Mouse (Mus musculus) monocyte, adult 2 months (primary cell): ENCODE measurements around the gene Ahnak.
"Not testable (repeated sequence)": the region's sequence is repeated elsewhere in the genome, so short reads cannot be mapped to it uniquely, and the experiment has no call there.

Source experiments
- DNase-seq, 2 experiments: peaks; one replicate each; pipeline ENCODE4 v3.0.0; 2022; ENCODE audit warnings: low spot score in 2 of 2, low read depth in 1 of 2

Gene Ahnak

DNA sequence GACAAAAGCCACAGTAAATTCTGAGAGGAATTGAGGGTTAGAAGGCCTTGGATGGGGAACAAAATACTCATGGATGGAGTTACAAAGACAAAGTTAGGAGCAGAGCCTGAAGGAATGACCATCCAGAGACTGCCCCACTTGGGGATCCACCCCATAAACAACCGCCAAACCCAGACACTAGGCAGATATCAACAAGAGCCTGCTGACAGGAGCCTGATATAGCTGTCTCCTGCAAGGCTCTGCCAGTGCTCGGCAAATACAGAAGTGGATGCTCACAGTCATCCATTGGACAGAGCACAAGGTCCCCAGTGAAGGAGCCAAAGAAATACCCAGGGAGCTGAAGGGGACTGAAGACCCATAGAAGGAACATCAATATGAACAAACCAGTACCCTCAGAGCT, 94.8 kb downstream of the Ahnak start:
- not testable (repeated sequence) for DNase-seq

DNA sequence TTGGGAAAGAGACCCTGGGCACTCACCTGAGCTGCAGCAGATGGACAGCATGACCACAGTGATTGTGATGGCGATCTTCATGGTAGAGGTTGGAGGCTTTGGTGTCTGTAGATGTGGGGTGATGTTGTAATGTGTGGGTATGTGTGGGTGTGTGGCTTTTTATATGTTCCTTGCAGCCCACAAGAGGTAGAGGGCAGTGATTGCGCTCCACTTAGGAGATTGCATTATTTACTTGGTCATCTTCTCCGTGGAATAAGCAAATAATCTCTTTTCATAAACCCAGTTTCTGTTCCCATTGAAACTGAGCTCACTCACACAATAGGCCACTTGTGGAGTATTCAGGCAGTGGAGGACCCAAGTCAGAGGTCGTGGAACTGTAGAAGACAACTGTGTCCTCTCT, 98.7 kb downstream of the Ahnak start, which contains the start of gene Scgb1a1:
Gene Scgb1a1, minus strand, starts transcription at position 138 of the 400 bp plus-strand sequence.
- DNase-seq, result no peak

DNA sequence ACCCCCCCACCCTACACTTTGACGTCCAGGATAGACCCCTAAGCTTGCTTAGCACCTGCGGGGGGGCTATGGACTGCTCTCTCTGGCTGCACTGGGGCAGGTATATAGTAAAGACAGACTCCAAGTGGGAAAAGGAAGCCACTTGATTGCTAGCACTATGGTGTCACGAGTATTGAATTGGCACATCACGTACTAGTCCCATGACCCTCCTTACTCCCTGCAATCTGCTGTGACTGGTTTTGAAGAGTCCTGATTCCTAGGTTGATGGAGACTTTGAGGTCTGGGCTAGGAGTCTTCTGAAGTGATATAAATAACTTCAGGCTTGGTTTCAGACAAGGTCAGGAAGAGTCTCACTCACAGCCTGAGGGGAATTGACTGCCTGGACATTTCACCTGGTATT, 101.1 kb downstream of the Ahnak start:
- DNase-seq, result no peak

DNA sequence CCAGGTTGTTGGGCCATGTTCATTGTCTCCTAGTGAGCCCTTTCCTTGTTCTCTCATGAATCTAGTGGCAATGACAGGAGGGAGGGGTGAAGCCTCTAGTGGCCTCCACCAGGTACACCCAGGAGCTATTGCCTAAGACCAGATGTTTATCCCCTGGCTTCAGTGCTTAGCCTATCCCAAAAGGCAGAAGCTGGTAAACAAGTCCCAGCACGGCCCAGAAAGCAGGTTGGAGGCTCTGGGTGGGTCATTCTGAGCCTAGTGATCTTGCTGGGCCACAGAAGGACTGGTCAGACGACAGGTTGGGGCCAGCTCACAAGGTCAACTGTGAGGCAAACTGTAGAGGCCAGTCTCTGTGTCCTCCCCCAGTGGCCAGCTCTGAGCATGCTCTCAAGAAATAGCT, 101.6 kb downstream of the Ahnak start:
- no peak for DNase-seq

DNA sequence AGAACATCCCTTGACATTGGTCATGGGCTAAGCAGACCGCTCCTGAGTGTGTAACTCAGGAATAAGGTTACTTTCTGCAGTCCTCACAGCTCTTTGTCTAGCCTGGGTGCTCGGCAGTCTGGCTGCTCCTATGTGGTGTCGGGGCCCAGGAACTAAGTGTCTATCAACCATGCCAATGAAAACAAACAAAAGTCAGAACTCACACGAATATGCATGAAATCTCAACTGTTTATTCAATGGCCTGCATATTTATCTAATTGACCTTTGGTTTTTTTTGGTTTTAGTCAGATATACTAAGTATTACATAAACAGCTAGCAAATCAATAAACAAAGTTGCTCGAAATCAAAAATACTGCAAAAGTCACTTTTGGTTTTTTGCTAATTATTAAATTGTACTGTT, 106.0 kb downstream of the Ahnak start:
- DNase-seq, result no peak

DNA sequence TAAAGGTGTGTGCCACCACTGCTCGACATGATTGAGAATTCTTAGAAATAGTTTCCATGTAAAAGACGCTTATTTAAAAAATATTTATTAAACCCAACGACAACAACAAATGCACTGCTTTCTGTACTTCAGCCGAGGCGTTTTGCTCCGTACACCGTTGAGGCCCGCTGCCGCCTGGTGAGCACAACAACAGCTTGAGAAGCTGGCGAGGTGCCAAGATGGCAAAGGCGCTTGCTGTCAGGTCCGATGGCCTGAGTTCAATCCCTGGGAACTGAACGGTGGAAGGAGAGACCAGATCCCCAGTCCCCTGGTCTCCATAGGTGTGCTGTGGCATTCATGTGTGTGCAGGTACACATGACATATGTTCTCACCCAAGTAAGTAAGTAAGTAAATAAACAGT, 108.4 kb downstream of the Ahnak start:
- DNase-seq, result no peak

DNA sequence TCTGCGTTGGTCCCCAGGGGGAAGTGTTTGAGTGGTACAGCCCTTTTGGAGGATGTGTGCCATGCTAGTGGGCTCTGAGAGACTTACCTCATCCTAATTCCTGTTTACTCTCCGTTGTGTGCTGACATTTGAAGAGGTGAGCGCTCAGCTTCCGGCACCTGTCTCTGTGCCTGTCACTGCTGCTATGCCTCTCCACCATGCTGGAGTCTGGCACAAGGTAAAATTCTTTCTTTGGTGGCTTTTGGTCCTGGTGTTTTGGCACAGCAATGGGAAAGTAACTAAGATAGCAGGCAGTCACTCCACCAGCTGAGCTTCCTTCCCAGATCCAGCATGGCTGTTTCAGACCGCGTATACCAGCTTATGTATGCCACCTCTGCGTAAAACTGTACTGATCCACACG, 110.7 kb downstream of the Ahnak start:
- no peak for DNase-seq

DNA sequence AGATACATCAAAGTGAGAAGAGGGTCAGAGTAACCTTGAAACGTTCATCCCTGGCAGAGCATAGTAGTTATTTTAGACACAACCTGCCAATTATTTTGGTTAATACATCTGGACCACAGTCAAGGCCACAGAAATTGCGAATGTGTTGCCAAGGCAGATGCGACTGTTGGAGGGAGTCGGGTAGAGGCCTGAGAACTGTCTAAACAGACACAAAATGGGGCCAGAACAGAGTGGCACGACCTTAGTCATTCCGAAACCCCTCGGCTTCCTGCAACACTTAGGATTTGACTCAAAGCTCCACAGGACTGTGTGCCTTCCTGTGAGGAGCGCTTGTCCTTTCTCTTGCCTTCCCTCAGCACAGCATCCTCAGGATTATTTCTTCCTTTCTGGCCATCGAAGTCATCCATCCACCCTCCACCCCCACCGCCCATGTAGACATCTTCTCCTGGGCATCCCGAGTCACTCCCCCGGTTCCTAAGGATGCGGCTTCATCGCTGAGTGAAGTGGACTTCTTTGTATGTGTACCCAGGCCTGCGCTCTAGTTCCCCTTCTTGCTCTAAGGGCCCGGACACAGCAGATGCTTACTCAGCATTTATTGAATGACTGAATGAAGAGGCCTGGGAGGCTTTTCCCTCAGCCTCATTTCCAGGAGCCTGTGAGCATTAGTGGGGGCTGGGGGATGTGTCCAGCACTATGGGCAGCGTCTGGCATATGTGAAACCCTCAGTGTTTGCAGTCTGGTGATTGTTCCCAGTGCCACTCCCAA, 111.4 kb downstream of the Ahnak start:
- DNase-seq, result no peak

DNA sequence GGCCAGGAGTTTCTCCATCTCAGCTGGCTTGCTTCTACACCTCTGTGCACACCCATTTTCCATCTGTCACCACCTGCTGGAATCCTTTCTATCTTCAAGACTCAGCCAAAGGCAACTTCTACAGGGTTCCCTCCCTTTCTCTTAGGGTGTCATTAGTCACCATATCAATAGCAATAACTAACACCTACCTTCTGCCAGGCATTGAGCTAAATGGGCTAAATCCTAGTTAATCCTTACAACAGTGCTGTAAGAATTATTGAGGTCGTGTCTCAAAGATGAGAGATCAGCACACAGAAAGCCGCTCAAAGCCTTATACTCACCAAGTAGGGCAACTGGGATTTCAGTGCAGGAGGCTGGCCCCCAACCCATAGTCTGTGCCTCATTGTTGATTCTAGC, 112.0 kb downstream of the Ahnak start:
- DNase-seq, result no peak

DNA sequence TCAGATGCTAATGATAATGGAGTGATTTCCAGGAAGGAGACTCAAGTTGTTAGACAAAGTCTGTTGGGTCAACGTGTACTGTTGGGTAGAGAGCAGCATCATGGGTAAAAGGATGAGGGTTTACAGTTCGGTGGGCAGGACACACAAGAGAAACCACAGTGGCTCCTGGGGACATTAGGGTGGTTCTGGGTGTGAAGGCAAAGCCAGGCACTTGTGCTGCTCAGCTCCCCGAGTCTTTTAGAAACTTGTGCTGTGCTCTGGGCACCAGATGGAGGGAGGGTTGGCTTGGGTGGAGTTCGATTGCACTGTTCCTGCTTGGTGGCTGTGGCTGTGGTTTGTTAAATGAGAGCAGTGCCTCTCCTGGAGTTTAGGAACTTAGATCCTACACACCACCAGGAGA, 114.9 kb downstream of the Ahnak start:
- DNase-seq, result no peak

DNA sequence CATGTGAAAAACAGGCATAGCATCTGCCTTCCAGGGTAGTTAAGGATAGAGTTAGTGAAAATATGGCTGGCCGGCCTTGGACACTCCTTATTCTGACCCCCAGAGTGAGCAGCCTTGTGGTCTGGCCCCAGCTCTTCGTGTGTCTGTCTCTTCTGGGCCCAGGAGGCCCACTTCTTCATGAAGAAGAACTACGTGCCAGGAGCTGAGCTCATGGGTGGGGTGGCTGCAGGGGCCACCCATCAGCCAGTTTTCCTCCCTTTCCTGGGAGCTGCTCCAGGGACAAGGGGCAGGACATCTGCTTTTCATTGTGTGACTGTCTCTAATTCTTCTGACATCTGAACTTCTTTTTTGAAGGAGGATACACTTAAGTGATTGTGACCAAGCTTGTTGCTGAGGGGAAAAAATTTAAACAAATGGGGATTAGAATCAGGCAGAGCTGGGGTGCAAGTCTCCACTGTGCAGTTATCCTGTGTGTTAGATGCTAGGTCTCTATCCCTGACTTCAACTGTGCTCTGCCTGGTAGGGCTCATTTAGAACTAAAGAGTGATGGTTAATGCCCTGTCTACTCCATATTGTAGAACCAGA, 116.1 kb downstream of the Ahnak start:
- no peak for DNase-seq

DNA sequence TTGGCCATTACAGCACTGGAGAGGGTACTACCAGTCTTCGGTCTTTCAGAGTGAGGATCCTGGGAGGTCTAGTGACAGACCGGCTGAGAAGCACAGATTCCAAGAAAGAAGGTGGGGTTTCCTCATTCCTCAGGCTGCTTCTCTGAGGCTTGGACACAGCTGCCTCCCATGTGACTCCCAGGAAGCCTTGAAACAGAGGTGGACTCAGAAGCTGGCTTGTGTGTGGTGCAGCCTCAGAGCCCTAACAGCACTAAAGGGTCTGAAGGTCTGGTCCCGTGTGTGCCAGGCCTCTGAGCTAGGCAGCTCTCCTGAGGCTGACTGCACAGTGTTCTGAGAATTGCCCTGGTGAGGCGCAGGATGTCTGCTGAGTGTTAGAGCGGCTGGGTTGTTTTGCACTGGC, 117.0 kb downstream of the Ahnak start:
- no peak for DNase-seq

DNA sequence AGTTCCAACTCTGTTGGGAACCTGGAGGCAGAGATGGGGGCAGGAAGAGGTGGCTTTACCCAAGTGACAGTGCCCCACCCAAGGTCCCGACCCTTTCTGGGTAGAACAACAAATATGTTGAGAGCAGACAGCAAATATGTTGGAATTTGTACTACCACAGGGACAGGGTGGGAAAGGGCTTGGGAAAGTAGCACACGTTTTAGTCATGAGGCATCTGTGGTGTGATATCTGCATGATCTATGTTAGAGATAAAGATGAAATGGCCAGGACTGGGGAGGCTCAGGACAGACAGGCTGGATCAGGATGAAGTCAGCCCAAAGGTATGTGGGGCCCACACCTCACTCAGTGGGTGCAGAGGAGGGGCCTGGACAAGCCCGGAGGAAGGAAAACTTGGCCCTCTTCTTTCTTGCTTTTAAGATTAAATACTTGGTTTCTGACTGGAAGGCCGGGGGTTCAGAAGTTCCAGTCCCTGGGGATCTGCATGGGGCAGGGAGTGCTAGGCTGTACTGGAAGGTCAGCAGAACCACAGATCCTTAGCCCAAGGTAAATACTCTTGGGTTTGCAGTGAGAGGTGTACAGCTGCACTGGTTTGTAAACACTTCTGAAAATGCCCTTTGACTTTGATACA, 117.8 kb downstream of the Ahnak start:
- DNase-seq, result no peak

DNA sequence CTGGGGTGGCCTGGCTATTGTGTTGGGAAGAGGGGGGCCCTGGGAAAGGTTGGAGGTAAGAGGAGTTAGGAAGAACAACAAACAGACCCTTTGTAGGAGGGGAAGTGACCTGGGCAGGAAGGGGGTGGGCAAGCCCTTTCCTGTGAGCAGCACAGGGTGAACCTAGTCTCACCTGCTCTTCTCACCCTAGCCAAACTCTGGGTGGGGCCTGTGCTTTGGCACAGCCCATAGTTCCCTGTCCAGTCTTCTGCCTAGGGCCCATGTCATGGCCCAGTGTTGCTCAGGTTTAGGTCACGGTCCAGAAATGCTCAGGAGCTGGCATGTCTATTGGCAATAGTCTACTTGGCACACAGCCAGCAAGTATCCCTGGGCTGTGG, 118.3 kb downstream of the Ahnak start:
- no peak for DNase-seq

DNA sequence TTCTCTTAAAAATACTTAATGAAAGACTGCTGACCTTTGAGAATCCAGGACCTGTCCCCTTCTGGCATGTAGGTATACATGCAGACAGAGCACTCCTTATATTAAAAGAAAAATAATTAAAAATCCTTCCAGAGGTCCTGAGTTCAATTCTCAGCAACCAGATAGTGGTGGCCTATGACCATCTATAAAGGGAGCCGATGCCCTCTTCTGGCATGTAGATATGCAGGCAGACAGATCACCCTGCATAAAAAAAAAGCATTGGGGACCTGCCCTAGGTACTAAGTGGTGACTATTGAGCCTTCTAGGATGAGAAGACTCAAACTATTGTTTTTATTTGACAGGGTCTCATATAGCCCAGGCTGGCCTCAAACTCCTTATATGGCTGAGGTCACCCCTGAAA, 119.5 kb downstream of the Ahnak start:
- no peak for DNase-seq

DNA sequence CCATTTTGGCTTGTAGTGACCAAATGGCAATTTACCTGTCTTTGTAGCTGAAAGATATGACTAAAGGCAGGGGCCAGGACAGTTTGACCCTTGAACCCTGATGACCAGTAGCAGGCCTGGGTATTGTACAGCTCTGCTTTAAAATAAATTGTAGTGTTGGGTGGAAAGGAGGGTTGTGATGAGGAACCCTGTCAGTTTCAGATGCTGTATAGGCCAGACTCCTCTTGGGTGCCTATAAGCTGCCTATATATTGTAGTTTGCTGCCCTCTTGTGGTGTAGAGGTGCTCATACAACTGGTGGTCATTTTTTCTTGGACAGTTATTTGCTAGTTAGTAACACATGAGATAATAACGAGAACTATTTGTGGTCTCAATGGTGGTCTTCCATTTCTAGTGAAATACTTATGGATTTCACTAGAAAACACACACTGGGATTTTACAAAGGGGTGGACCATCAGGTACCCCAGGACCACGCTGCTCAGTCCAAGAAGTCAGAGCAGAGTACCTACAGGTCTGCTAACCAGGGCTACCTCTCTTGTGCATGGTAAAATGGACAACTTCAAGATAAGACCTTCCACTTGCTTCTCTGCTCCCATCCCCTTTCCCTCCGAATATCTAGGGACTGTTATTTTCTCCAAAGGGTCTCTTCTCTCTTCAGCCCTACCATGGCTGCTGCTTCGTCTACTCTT, 121.2 kb downstream of the Ahnak start:
- peak in 1 of 2 experiments; percentile 20 for DNase-seq

DNA sequence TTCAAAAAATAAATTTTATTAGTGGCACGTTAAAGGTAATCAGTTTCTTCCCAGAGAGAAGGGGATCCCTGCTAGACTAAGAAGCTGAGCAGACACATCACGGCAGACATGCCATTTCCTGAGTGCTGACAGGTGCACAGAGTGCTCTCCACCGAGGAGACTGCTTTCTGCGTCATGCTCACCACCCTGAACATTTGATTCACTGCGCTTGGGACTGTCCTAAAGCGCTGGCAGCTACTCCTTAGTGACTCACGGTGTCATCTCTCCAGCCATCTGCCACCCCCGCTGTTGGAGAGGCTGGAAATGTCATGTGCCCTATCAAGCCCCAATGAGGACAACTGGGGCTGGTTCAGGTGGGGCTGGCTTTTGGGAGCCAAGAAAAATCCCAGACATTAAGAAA, 123.0 kb downstream of the Ahnak start:
- DNase-seq, result no peak

DNA sequence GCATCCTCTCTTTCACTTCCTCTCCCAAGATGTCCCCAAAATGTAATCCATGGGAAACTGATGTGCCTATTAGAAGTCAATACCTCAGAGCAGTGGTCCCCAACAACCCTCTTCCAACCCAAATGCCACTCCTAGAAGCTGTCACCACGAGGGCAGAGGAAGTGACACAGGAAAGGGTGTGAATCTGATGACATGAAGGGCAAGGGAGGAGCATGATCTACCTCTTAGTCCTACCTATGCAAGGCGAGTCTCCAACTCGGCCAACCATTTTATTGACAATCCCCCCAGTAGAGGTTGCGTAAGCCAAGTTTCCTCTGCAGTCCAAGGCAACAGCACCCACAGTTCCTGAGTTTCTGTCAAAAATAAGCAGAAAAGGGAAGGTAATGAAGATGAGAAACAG, 127.2 kb downstream of the Ahnak start:
- DNase-seq, result no peak

DNA sequence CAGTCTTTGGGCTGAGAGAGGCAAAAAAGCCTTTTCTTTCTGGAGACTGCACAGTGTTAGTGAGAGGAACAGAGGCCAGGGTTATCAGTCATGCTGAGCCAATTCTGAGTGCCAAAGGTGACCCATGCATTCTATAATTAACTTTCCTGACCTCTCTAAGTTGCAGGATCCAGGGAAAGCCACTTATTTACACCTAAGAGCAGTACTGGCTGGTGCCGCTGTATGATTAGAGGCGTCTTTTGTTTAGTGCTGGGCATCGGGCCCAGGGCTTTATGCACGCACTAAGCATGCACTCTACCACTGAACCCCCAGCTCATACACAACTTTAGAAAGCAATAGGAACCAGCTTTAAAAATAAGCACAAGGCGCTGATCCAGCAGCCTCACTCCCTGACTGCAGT, 128.2 kb downstream of the Ahnak start:
- no peak for DNase-seq

DNA sequence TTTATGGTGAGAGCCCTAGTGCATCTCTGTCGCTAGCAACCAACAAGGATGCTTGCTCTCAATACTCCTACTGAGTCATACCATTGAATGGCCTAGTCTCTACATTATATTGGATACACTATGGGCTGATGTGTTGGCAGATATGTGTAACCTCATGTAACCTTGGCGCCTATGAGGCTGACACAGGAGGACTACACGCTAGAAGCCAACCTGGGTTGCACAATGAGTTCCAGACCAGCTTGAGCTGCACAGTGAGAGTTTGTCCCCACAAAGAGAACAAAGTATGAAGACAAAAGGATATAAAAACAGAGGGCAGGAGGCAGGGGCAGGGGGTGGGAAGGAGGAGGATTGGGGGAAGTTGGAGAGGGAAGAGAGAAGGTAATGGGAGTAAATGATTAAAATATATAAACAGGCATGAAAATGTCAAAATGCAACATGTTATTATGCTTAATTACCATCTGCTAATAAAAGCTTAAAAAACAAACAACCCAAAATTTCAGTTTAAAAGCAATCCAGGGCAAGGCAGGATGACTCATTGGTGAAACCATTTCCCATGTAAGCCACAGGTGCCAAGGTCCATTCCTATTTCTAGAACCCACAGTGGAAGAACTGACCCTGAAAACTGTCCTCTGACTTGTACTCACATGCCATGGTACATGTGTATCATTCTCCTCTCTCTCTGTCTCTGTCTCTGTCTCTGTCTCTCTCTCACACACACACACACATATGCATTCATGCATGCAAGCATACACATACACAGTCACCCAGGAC, 130.8 kb downstream of the Ahnak start:
- no peak for DNase-seq

DNA sequence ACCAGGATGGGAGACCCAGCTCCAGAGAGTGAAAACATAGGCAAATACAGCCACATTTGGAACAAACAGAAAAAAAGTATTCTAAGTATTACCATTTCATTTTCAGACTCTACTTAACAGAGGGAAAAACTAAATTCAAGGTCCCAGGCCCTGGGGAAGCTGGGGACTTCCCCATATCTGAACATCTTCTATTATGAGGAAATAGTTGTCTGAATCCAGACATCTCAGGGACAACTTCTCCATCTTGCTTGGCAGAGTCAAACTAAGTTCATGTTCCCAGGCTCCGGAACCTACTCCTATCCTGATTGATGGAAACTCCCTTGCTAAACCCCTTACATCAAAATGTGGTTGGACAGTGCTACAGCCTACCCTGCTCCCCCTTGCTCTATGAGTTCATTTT, 133.3 kb downstream of the Ahnak start:
- DNase-seq, result peak in 1 of 2 experiments; percentile 40
